Mouse (Mus musculus) CH12.LX (cell line): ENCODE measurements at regions not wholly inside any gene's neighbourhood (a gene's known extent, or its start where the extent isn't known, plus 50 kb on each side); places are given as distances from the start of the nearest gene placed in this dataset.

Source experiments
- DNase-seq: peaks from one replicate; pipeline ENCODE4 v3.0.0-alpha.2; 2013; ENCODE audit errors: extremely low read depth
- H3K27ac ChIP-seq: 2 replicates; pipeline ENCODE4 v1.5.1; 2012; ENCODE audit warnings: low read depth, mild to moderate bottlenecking, control low read depth, moderate library complexity; ENCODE audit not compliant: insufficient read depth
- H3K27me3 ChIP-seq: replicated peaks from 2 replicates; pipeline ENCODE3; 2012; ENCODE audit warnings: inconsistent platforms
- H3K36me3 ChIP-seq, 2 experiments: replicated peaks in 1 of 2; 2 replicates each; pipeline versions ENCODE3 to v1.6.1; 2012; ENCODE audit warnings: inconsistent platforms in 1 of 2, low read length in 1 of 2, mild to moderate bottlenecking in 1 of 2, mixed read lengths in 1 of 2, moderate library complexity in 1 of 2; ENCODE audit not compliant: control insufficient read depth in 1 of 2, insufficient read depth in 1 of 2
- H3K4me1 ChIP-seq, 2 experiments: 2 replicates each; pipeline ENCODE4 v1.6.1; 2012; ENCODE audit warnings: inconsistent platforms in 1 of 2, moderate library complexity in 1 of 2; ENCODE audit not compliant: insufficient read depth in 2 of 2, control insufficient read depth in 1 of 2
- H3K4me2 ChIP-seq: 2 replicates; pipeline ENCODE4 v1.6.1; 2012; ENCODE audit warnings: low read depth, mild to moderate bottlenecking, control low read depth; ENCODE audit not compliant: poor library complexity, insufficient read depth, severe bottlenecking
- H3K4me3 ChIP-seq, 3 experiments: fragments of 150-350 bp in 1 of 3; sonication (generic) in 1 of 3; replicated peaks in 1 of 3; 2 replicates each; pipeline versions ENCODE3 to v1.5.1; 2011 to 2012; ENCODE audit warnings: low read depth in 2 of 3, low read length in 2 of 3, mild to moderate bottlenecking in 2 of 3, moderate library complexity in 2 of 3, control low read depth in 1 of 3, improper control_type of control experiment in 1 of 3, inconsistent platforms in 1 of 3, mixed read lengths in 1 of 3; ENCODE audit not compliant: poor library complexity in 1 of 3
- H3K79me2 ChIP-seq: replicated peaks from 2 replicates; pipeline ENCODE4 v1.6.1; 2012; ENCODE audit warnings: mild to moderate bottlenecking, moderate library complexity; ENCODE audit not compliant: control insufficient read depth, poor library complexity, insufficient read depth, severe bottlenecking; ENCODE audit errors: extremely low read depth
- H3K9ac ChIP-seq: 2 replicates; pipeline ENCODE4 v1.6.1; 2012; ENCODE audit warnings: low read depth, mild to moderate bottlenecking, control low read depth, moderate library complexity; ENCODE audit not compliant: insufficient read depth
- H3K9me3 ChIP-seq: replicated peaks from 2 replicates; pipeline ENCODE3; 2012; ENCODE audit warnings: low read length, inconsistent platforms, mixed read lengths
- CTCF ChIP-seq, 2 experiments: IDR thresholded peaks in 1 of 2; conservative IDR thresholded peaks in 1 of 2; 2 replicates each; pipeline ENCODE4 v1.5.1; 2011 to 2012; ENCODE audit warnings: low read depth in 2 of 2, low read length in 2 of 2, improper control_type of control experiment in 1 of 2, inconsistent platforms in 1 of 2, mild to moderate bottlenecking in 1 of 2, moderate library complexity in 1 of 2
- E2F4 ChIP-seq: IDR thresholded peaks from 2 replicates; pipeline ENCODE4 v1.6.1; 2011; ENCODE audit warnings: low read depth, low read length, improper control_type of control experiment; ENCODE audit not compliant: insufficient replicate concordance
- JUND ChIP-seq: conservative IDR thresholded peaks from 2 replicates; pipeline ENCODE4 v1.6.1; 2011; ENCODE audit warnings: low read depth, low read length, improper control_type of control experiment
- NELFE ChIP-seq: IDR thresholded peaks from 2 replicates; pipeline ENCODE4 v1.6.1; 2011; ENCODE audit warnings: low read depth, low read length, improper control_type of control experiment
- RAD21 ChIP-seq: IDR thresholded peaks from 2 replicates; pipeline ENCODE4 v1.6.1; 2011; ENCODE audit warnings: low read depth, mild to moderate bottlenecking, low read length, improper control_type of control experiment, moderate library complexity
- SIN3A ChIP-seq: IDR thresholded peaks from 2 replicates; pipeline ENCODE4 v1.6.1; 2012; ENCODE audit warnings: low read length, improper control_type of control experiment, inconsistent platforms
- SMC3 ChIP-seq: IDR thresholded peaks from 2 replicates; pipeline ENCODE4 v1.6.1; 2011; ENCODE audit warnings: low read depth, low read length, improper control_type of control experiment
- TCF12 ChIP-seq: IDR thresholded peaks from 2 replicates; pipeline ENCODE4 v1.6.1; 2014; ENCODE audit warnings: low read depth, mild to moderate bottlenecking, inconsistent platforms, low read length, improper control_type of control experiment
- dilution Hi-C: fragments of 300-500 bp; cut with MboI; formaldehyde crosslinking; loops from 2 replicates; pipeline ENCODE4 v1.14.3; 2020; ENCODE audit warnings: low sequenced_read_pairs; ENCODE audit not compliant: extremely low pct_unique_long_range_greater_than_20kb, extremely low pct_ligation_motif_present
- in situ Hi-C: fragments of 300-500 bp; cut with MboI; formaldehyde crosslinking; loops from 3 replicates; pipeline ENCODE4 v1.14.3; 2019; ENCODE audit warnings: low sequenced_read_pairs, low pct_ligation_motif_present, low pct_unique_long_range_greater_than_20kb, mixed read lengths

DNA sequence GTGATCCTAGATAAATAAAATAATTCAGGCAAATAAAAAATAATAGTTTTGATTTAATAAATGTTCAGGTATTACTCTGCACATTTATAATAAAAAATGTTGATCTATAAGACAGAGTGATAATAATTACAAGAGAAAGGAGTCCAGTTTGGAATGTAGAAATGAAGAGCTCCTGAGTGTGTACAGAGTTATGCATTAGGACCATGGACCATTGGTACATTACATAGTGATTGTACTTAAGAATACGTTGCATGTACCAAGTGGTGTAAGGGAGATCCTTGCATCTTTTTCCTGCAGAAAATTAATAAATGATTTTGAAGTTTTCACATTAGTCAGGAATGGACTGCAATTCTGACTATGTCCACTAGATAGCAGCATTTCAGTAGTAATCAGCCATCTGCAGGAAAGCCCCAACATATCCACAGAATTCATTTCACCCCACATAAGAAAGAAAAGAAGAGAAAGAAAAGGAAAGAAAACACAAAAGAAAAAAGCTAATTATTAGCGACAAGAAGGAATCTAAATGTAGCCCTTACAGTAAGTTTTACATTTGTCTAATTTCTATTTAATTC, 204.5 kb downstream of the Dsel start:
- dilution Hi-C loops = no loop called here
- TF ChIP-seq SMC3 (0 out of 2 replicates have a peak, but pooled peaks have one; percentile 14), RAD21 (peak; percentile 51), NELFE (no peak), CTCF (conservative IDR thresholded peaks at IDR 0.05 in 1 of 2, IDR thresholded peaks at IDR 0.05 in 1 of 2; ENCODE audit: low read depth in 2 of 2, low read length in 2 of 2) (peak in 1 of 2 experiments; percentile 51; a peak in 2 of 4 replicates)
- Histone ChIP-seq H3K27me3 (no peaks in the 10 kb centered on the region), H3K4me2 (no peak overlapping the region), H3K36me3 (no peaks in the 10 kb centered on the region), H3K79me2 (no peaks in the 10 kb centered on the region), H3K9ac (no peak overlapping the region), H3K4me1 (no peaks in the 10 kb centered on the region), H3K4me3 (no peak overlapping the region), H3K27ac (no peak overlapping the region), H3K9me3 (peaks cover 7% of the 10 kb centered on the region)
- no peak for DNase-seq
- in situ Hi-C loops = no loop called here

GRCm38 (mm10) chr1:111633860-111634460, 230.8 kb downstream of the Dsel start:
- no peaks in the 10 kb centered on the region for H3K27me3 ChIP-seq
- H3K4me2 ChIP-seq = no peak overlapping the region
- dilution Hi-C loops = no loop called here
- H3K27ac ChIP-seq = no peak overlapping the region
- no peaks in the 10 kb centered on the region for H3K4me1 ChIP-seq
- no peak overlapping the region for H3K4me3 ChIP-seq
- in situ Hi-C loops = no loop called here
- DNase-seq = no peak
- H3K9me3 ChIP-seq = peaks cover 3% of the 10 kb centered on the region
- no peaks in the 10 kb centered on the region for H3K36me3 ChIP-seq
- H3K9ac ChIP-seq = no peak overlapping the region
- no peaks in the 10 kb centered on the region for H3K79me2 ChIP-seq
- TF ChIP-seq JUND = no peak
- no peak for TF ChIP-seq SIN3A
- peak; percentile 12 for TF ChIP-seq RAD21
- TF ChIP-seq E2F4 = no peak
- TF ChIP-seq TCF12 = no peak
